Mouse (Mus musculus) right cerebral cortex, adult 18-20 months (tissue): ENCODE measurements at regions not wholly inside any gene's neighbourhood (a gene's known extent, or its start where the extent isn't known, plus 50 kb on each side); places are given as distances from the start of the nearest gene placed in this dataset.
A peak's percentile ranks its signal among the peaks of the same experiment; 100 is the strongest.
"Not testable (repeated sequence)": the region's sequence is repeated elsewhere in the genome, so short reads cannot be mapped to it uniquely, and the experiment has no call there.

Source experiments
- DNase-seq: peaks from one replicate; pipeline ENCODE4 v3.0.0; 2022; ENCODE audit warnings: mixed read lengths

GRCm38 (mm10) chr10:15886150-15886549, 1168.1 kb upstream of the Gje1 start:
- no peak for DNase-seq

- DNase-seq = peak; percentile 45
These were observed 1150.0 kb upstream of the Gje1 start for GRCm38 (mm10) chr10:15868063-15868462.

GRCm38 (mm10) chr10:15866931-15867330, 1148.9 kb upstream of the Gje1 start:
- no peak for DNase-seq

GRCm38 (mm10) chr10:15841381-15841780, 1123.4 kb upstream of the Gje1 start:
- DNase-seq = no peak

- DNase-seq = no peak
These were observed 1114.3 kb upstream of the Gje1 start for GRCm38 (mm10) chr10:15832338-15832737.

- DNase-seq = no peak
These were observed 1107.4 kb upstream of the Gje1 start for GRCm38 (mm10) chr10:15825457-15825856.

- DNase-seq = peak; percentile 39
These were observed 1089.3 kb upstream of the Gje1 start for GRCm38 (mm10) chr10:15807271-15807670.

GRCm38 (mm10) chr10:15805791-15806190, 1087.8 kb upstream of the Gje1 start:
- DNase-seq = peak; percentile 15

GRCm38 (mm10) chr10:15793185-15793584, 1075.2 kb upstream of the Gje1 start:
- not testable (repeated sequence) for DNase-seq

GRCm38 (mm10) chr10:15791473-15792269, 1073.7 kb upstream of the Gje1 start:
- DNase-seq = no peak

GRCm38 (mm10) chr10:15759983-15760723, 1042.1 kb upstream of the Gje1 start:
- peak; percentile 8 for DNase-seq

- no peak for DNase-seq
These were observed 1041.6 kb upstream of the Gje1 start for GRCm38 (mm10) chr10:15759576-15759975.

GRCm38 (mm10) chr10:15757503-15757902, 1039.5 kb upstream of the Gje1 start:
- no peak for DNase-seq

- no peak for DNase-seq
These were observed 1028.9 kb upstream of the Gje1 start for GRCm38 (mm10) chr10:15746866-15747265.

GRCm38 (mm10) chr10:15738630-15739029, 1020.6 kb upstream of the Gje1 start:
- no peak for DNase-seq

GRCm38 (mm10) chr10:15731318-15731717, 1013.3 kb upstream of the Gje1 start:
- DNase-seq = no peak

- no peak for DNase-seq
These were observed 979.9 kb upstream of the Gje1 start for GRCm38 (mm10) chr10:15697946-15698345.

GRCm38 (mm10) chr10:15697050-15697449, 979.0 kb upstream of the Gje1 start:
- DNase-seq = no peak

- DNase-seq = not testable (repeated sequence)
These were observed 953.6 kb upstream of the Gje1 start for GRCm38 (mm10) chr10:15671638-15672037.
